Mouse (Mus musculus) small intestine, adult 2 months (tissue): ENCODE measurements around the gene Mtss1l.

Source experiments
- CTCF ChIP-seq: fragments of 200-500 bp; IDR thresholded peaks from 2 replicates; pipeline ENCODE4 v1.5.1; 2012; ENCODE audit warnings: low read depth, mild to moderate bottlenecking, control low read depth, inconsistent platforms, low read length, moderate library complexity, mixed read lengths; ENCODE audit not compliant: insufficient replicate concordance, insufficient read length; ENCODE audit errors: extremely low read depth
- POLR2A ChIP-seq: fragments of 200-500 bp; IDR thresholded peaks from 2 replicates; pipeline ENCODE4 v1.6.1; 2012; ENCODE audit warnings: low read depth, mild to moderate bottlenecking, control low read depth, inconsistent platforms, low read length, moderate library complexity

- TF ChIP-seq POLR2A (no peak), CTCF (no peak)
Measured at GRCm38 (mm10) chr8:110706288-110706870, 14.9 kb upstream of the Mtss1l start.
